Comparison of ENCODE assay signal across 8 mouse cellular contexts in genomic region chr17:34915410-34915831, GRCm38 (mm10). TPM values are rescaled to one million over a fixed set of nuclear protein-coding genes. Genes with fewer than 3 reads are reported as not detected.
DNase-seq lines count a peak whose midpoint lies in the region; ATAC-seq and TF ChIP-seq lines count a peak whose summit lies in the region.

No protein-coding gene starts in this region.

- no peak for TF ChIP-seq EP300 in lung, postnatal 0 days (IDR thresholded peaks at IDR 0.05)

- no peak overlapping the region for H3K27ac ChIP-seq in lung, postnatal 0 days (ENCODE audit: low read length)

- 0 out of 2 replicates have a peak, but pooled peaks cover 4% of the 10 kb centered on the region for H3K4me1 ChIP-seq in lung, postnatal 0 days (ENCODE audit: insufficient read depth, low read depth, low read length)

- 0 out of 2 replicates have a peak, but pooled peaks cover 15% of the 10 kb centered on the region for H3K36me3 ChIP-seq in lung, postnatal 0 days (ENCODE audit: insufficient read depth, low read length)

- 15% methylated on average over 11 of the region's 11 CpGs for WGBS in lung, postnatal 0 days

- no peak overlapping the region for H3K4me3 ChIP-seq in lung, postnatal 0 days (ENCODE audit: low read depth, low read length)

- peak; percentile 58 for TF ChIP-seq CTCF in lung, postnatal 0 days (IDR thresholded peaks at IDR 0.05)

- peak; percentile 44 for DNase-seq in gastrocnemius, postnatal 25 days
- DNase-seq in gastrocnemius, adult 18-20 months (ENCODE audit: low spot score): no peak
- DNase-seq in Muller cell, postnatal 12 days (ENCODE audit: inconsistent ontology term): peak; percentile 29
- peak; percentile 91 for DNase-seq in kidney, adult 9 months
- peak; percentile 81 for DNase-seq in lung, postnatal 0 days (ENCODE audit: low spot score)
- DNase-seq in layer of hippocampus, postnatal 25 days (ENCODE audit: extremely low spot score in 1 of 2, low spot score in 1 of 2): no peak
- no peak for DNase-seq in c-Kit-positive CD71-positive TER-119-positive erythroid progenitor cells, embryonic 14.5 days (ENCODE audit: low spot score)
- DNase-seq in cerebellum, postnatal 14 days: no peak

- peak; percentile 67 for ATAC-seq in lung, postnatal 0 days

- peak overlapping the region; percentile 30; the same call in 1 of the 2 replicates for H3K4me2 ChIP-seq in lung, postnatal 0 days (replicated peaks; ENCODE audit: low read depth, low read length)

- H3K27me3 ChIP-seq in lung, postnatal 0 days (replicated peaks; ENCODE audit: insufficient read depth, low read length): no peaks in the 10 kb centered on the region

- H3K9me3 ChIP-seq in lung, postnatal 0 days (ENCODE audit: low read length): no peaks in the 10 kb centered on the region

- no peak overlapping the region for H3K9ac ChIP-seq in lung, postnatal 0 days (replicated peaks; ENCODE audit: low read depth)

RNA-seq across cellular contexts. Expression of gene Slc44a4, which starts 1.2 kb away (rescaled TPM):
- not detected for total RNA-seq in gastrocnemius, postnatal 25 days (2021)
- not detected for total RNA-seq in gastrocnemius, adult 18-20 months (2021)
- polyA plus RNA-seq in lung, postnatal 0 days (2015; fragmentation: Nextera tagmentation; extraction: Ambion mirVana): 7.0 and 7.3 TPM in 2 replicates
- total RNA-seq in layer of hippocampus, postnatal 25 days (2021): under 1 TPM; 0.20 to 0.21 TPM

RNA-seq across cellular contexts. Expression of gene Neu1, which starts 15.6 kb away (rescaled TPM):
- total RNA-seq in gastrocnemius, postnatal 25 days (2021): 1 to 10 TPM; 8.5 to 9.3 TPM
- 10 to 100 TPM in 1 of 2 experiments, 1 to 10 TPM in 1; 9.1 to 10.2 TPM for total RNA-seq in gastrocnemius, adult 18-20 months (2021)
- polyA plus RNA-seq in lung, postnatal 0 days (2015; fragmentation: Nextera tagmentation; extraction: Ambion mirVana): 31.9 and 34.2 TPM in 2 replicates
- total RNA-seq in layer of hippocampus, postnatal 25 days (2021): 10 to 100 TPM; 37.2 to 37.4 TPM

RNA-seq across cellular contexts. Expression of gene Ehmt2, which starts 17.2 kb away (rescaled TPM):
- 10 to 100 TPM; 25.5 to 26.4 TPM for total RNA-seq in gastrocnemius, postnatal 25 days (2021)
- total RNA-seq in gastrocnemius, adult 18-20 months (2021): 10 to 100 TPM; 26.7 to 29.5 TPM
- polyA plus RNA-seq in lung, postnatal 0 days (2015; fragmentation: Nextera tagmentation; extraction: Ambion mirVana): 28.7 and 35.6 TPM in 2 replicates
- total RNA-seq in layer of hippocampus, postnatal 25 days (2021): 100 to 1,000 TPM; 164 to 188 TPM

RNA-seq across cellular contexts. Expression of gene C2, which starts 17.4 kb away (rescaled TPM):
- 1 to 10 TPM; 2.6 to 2.9 TPM for total RNA-seq in gastrocnemius, postnatal 25 days (2021)
- total RNA-seq in gastrocnemius, adult 18-20 months (2021): 1 to 10 TPM; 1.5 to 1.6 TPM
- 11.7 and 13.6 TPM in 2 replicates for polyA plus RNA-seq in lung, postnatal 0 days (2015; fragmentation: Nextera tagmentation; extraction: Ambion mirVana)
- 1 to 10 TPM in 1 of 2 experiments, under 1 TPM in 1; 0.86 to 1.9 TPM for total RNA-seq in layer of hippocampus, postnatal 25 days (2021)

RNA-seq across cellular contexts. Expression of gene Gm20547, which starts 33.6 kb away (rescaled TPM):
- total RNA-seq in gastrocnemius, postnatal 25 days (2021): not detected
- not detected for total RNA-seq in gastrocnemius, adult 18-20 months (2021)
- not detected in 2 replicates for polyA plus RNA-seq in lung, postnatal 0 days (2015; fragmentation: Nextera tagmentation; extraction: Ambion mirVana)
- total RNA-seq in layer of hippocampus, postnatal 25 days (2021): not detected

Comparison
In these comparisons a context has a peak if more than half of its experiments do, and no peak if none do; other contexts are left out.
1. DNase-seq: peak in gastrocnemius, postnatal 25 days (single experiment), Muller cell, postnatal 12 days (single experiment), kidney, adult 9 months (single experiment) and lung, postnatal 0 days (single experiment); none in gastrocnemius, adult 18-20 months (single experiment), layer of hippocampus, postnatal 25 days (0 of 2), c-Kit-positive CD71-positive TER-119-positive erythroid progenitor cells, embryonic 14.5 days (single experiment) and cerebellum, postnatal 14 days (0 of 2).
2. RNA of gene Ehmt2, which starts 17.2 kb away (total RNA-seq): 164 to 188 TPM in layer of hippocampus, postnatal 25 days; 26.7 to 29.5 TPM in gastrocnemius, adult 18-20 months and 25.5 to 26.4 TPM in gastrocnemius, postnatal 25 days; every median in the first group is over 4 times any median in the second.